Mouse (Mus musculus) myocyte (in vitro differentiated cells): Measurements from ENCODE around the gene Ghrl.

Experiments used
- MAX ChIP-seq: IDR thresholded peaks from one replicate; pipeline ENCODE4 v1.6.1; 2011; ENCODE audit warnings: low read depth, mild to moderate bottlenecking, control low read depth
- TCF12 ChIP-seq: IDR thresholded peaks from one replicate; pipeline ENCODE4 v1.6.1; 2011; ENCODE audit warnings: mild to moderate bottlenecking, control low read depth; ENCODE audit not compliant: poor library complexity, insufficient read depth, severe bottlenecking
- USF1 ChIP-seq: IDR thresholded peaks from one replicate; pipeline ENCODE4 v1.6.1; 2011; ENCODE audit warnings: low read depth, mild to moderate bottlenecking, control low read depth, moderate library complexity

DNA sequence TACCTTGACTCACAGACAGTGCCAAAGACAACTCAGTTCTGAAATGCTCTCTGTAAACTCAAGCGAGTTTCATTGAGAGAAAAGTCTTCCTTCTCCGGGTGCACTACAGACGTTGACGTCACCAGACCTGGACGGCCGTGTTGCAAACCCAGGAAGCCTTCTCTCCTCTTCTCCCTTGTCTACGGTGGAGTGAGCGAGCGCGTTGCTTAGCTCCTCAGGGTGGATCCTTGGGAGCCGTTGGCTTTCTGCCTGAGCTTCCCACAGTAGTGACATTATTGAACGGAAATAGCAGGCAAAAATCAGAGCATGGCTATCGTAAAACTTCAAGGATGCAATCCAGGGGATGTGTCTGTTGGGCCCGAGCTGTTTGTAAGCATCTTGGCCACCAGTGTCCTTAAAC, 27.6 kb upstream of the Ghrl start:
- TF ChIP-seq MAX (no peak), TCF12 (no peak), USF1 (no peak)
